Mouse (Mus musculus) stomach, postnatal 0 days (tissue): ENCODE measurements around the gene Tmem222.

Source experiments
- CTCF ChIP-seq: IDR thresholded peaks from 2 replicates; pipeline ENCODE4 v1.5.1; 2016; ENCODE audit warnings: antibody characterized with exemption, low read depth, mild to moderate bottlenecking, moderate library complexity
- EP300 ChIP-seq: optimal IDR thresholded peaks from 2 replicates; pipeline ENCODE3; 2016; ENCODE audit warnings: antibody characterized with exemption

DNA sequence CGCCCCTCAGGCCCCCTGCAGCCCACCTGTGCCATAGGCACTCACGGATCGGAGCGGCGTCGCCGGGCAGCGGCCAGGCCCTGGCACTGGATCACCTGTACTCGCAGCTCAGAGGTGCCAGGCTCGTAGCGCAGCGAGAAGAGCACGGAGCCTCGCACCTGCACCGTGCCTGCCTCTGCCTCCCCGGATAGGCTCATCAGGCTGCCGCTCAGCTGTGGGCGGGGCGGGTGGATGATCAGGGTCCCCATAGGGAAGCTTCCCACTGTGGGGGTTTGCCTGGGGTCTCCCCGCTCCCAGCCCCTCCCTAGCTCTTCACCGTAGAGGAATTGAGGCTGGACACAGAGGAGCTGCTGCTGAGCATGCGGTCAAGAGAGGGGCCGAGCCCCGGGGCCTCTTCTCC is 20.8 kb downstream of the Tmem222 start:
- TF ChIP-seq EP300 (no peak), CTCF (no peak)
